Mouse (Mus musculus) liver, embryonic 11.5 days (tissue): Measurements from ENCODE around the gene Naa35. TPM values are rescaled to one million over a fixed set of nuclear protein-coding genes. Genes with fewer than 3 reads are reported as not detected.
A peak's percentile ranks its signal among the peaks of the same experiment; 100 is the strongest.

Experiments used
- ATAC-seq: fragments of 200-750 bp; cut with Nextera tagmentation; replicated peaks from 2 replicates; pipeline ENCODE4 v1.8.0; 2017; ENCODE audit warnings: moderate number of reproducible peaks, mild to moderate bottlenecking, moderate TSS enrichment, moderate library complexity; ENCODE audit not compliant: low FRiP score
- DNase-seq: peaks from one replicate; pipeline ENCODE4 v3.0.0-alpha.2; 2017; ENCODE audit warnings: low spot score
- H3K27ac ChIP-seq: fragments of 300-500 bp; sonication (generic); 2 replicates; pipeline ENCODE4 v1.5.1; 2014; ENCODE audit warnings: mild to moderate bottlenecking, low read depth, low read length, control low read depth
- H3K27me3 ChIP-seq: fragments of 300-500 bp; sonication (generic); replicated peaks from 2 replicates; pipeline ENCODE4 v1.6.1; 2014; ENCODE audit warnings: low read length, mixed read lengths; ENCODE audit not compliant: control insufficient read depth, insufficient read depth
- H3K36me3 ChIP-seq: fragments of 300-500 bp; sonication (generic); 2 replicates; pipeline ENCODE4 v1.6.1; 2014; ENCODE audit warnings: mild to moderate bottlenecking, low read length, moderate library complexity, mixed read lengths; ENCODE audit not compliant: control insufficient read depth, insufficient read depth
- H3K4me1 ChIP-seq: fragments of 300-500 bp; sonication (generic); replicated peaks from 2 replicates; pipeline ENCODE4 v1.6.1; 2014; ENCODE audit warnings: low read length, mixed read lengths; ENCODE audit not compliant: control insufficient read depth, insufficient read depth
- H3K4me2 ChIP-seq: fragments of 300-500 bp; sonication (generic); 2 replicates; pipeline ENCODE4 v1.6.1; 2014; ENCODE audit warnings: mild to moderate bottlenecking, control low read depth, moderate library complexity
- H3K4me3 ChIP-seq: fragments of 300-500 bp; sonication (generic); 2 replicates; pipeline ENCODE4 v1.5.1; 2014; ENCODE audit warnings: low read depth, low read length, control low read depth
- H3K9ac ChIP-seq: fragments of 300-500 bp; sonication (generic); 2 replicates; pipeline ENCODE4 v1.6.1; 2014; ENCODE audit warnings: low read depth, low read length, control low read depth
- H3K9me3 ChIP-seq: fragments of 300-500 bp; sonication (generic); 2 replicates; pipeline ENCODE4 v1.6.1; 2016; ENCODE audit warnings: low read length, inconsistent platforms, mixed read lengths; ENCODE audit not compliant: control insufficient read depth
- WGBS: fragments of 180-500 bp; shearing (Covaris S2); extraction: QIAGEN DNeasy Blood & Tissue Kit; methylation state at CpG from one replicate; pipeline ENCODE4 v1.1.7; 2014; 5-methylcytosine and 5-hydroxymethylcytosine counted together
- polyA plus RNA-seq: library from polyadenylated mRNA; unstranded; fragments of >200 nt; fragmentation: Nextera tagmentation; extraction: Ambion mirVana; gene quantifications from 2 replicates; pipeline ENCODE4 v1.2.1, GENCODE M21; 2014

The Naa35 gene
- polyA plus RNA-seq, 1 experiment from 2014 or later: 53.6 TPM

- no peaks in the 10 kb centered on the region for H3K27me3 ChIP-seq
- H3K4me1 ChIP-seq: peaks cover 27% of the 10 kb centered on the region
- 91% methylated on average over 7 of the region's 7 CpGs for WGBS
- H3K9ac ChIP-seq: no peak overlapping the region
- DNase-seq: no peak
- no peak overlapping the region for H3K4me2 ChIP-seq
- H3K27ac ChIP-seq: no peak overlapping the region
- H3K4me3 ChIP-seq: no peak overlapping the region
- no peak for ATAC-seq
- no peaks in the 10 kb centered on the region for H3K9me3 ChIP-seq
- peaks cover 49% of the 10 kb centered on the region for H3K36me3 ChIP-seq
Observed at GRCm38 (mm10) chr13:59637800-59638199, 52.7 kb downstream of the Naa35 start.

- DNase-seq: no peak
- H3K27ac ChIP-seq: peak overlapping the region; percentile 47
Observed at GRCm38 (mm10) chr13:59639368-59640177, 54.5 kb downstream of the Naa35 start.

DNA sequence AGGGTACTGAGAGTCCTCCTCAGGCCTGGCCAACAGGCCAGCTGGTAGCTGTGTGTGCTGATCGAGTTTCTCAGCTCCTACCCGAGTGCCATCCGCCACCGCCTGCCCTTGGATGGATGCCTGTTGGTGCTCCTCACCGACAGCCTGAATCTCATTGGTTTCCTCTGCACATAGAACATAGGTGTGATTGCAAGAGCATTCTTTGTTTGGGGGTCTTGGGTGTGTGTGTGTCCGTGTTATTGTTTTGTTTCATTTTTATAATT lies 55.0 kb downstream of the Naa35 start:
- peaks cover 31% of the 10 kb centered on the region for H3K4me1 ChIP-seq
- peak overlapping the region; percentile 47 for H3K27ac ChIP-seq
- peaks cover 42% of the 10 kb centered on the region for H3K36me3 ChIP-seq
- no peaks in the 10 kb centered on the region for H3K27me3 ChIP-seq
- no peak overlapping the region for H3K9ac ChIP-seq
- no peak for ATAC-seq
- no peak for DNase-seq
- H3K9me3 ChIP-seq: no peaks in the 10 kb centered on the region
- H3K4me3 ChIP-seq: no peak overlapping the region
- 88% methylated on average over 6 of the region's 6 CpGs for WGBS
- H3K4me2 ChIP-seq: no peak overlapping the region

More at GRCm38 (mm10) chr13:59639368-59640177, 54.5 kb downstream of the Naa35 start:
- Histone ChIP-seq H3K9ac (no peak overlapping the region), H3K27me3 (no peaks in the 10 kb centered on the region), H3K36me3 (peaks cover 38% of the 10 kb centered on the region), H3K4me3 (no peak overlapping the region), H3K4me1 (peaks cover 30% of the 10 kb centered on the region), H3K4me2 (no peak overlapping the region), H3K9me3 (no peaks in the 10 kb centered on the region)
- 79% methylated on average over 16 of the region's 16 CpGs for WGBS
- peak; percentile 52 for ATAC-seq

GRCm38 (mm10) chr13:59642818-59643217 lies 57.8 kb downstream of the Naa35 start:
- H3K36me3 ChIP-seq: peaks cover 35% of the 10 kb centered on the region
- H3K4me1 ChIP-seq: peaks cover 40% of the 10 kb centered on the region
- H3K9ac ChIP-seq: no peak overlapping the region
- no peak for DNase-seq
- no peak overlapping the region for H3K4me3 ChIP-seq
- no peaks in the 10 kb centered on the region for H3K27me3 ChIP-seq
- WGBS: 29% methylated on average over 2 of the region's 2 CpGs
- H3K4me2 ChIP-seq: peak overlapping the region; percentile 44; the same call in 1 of the 2 replicates
- peak overlapping the region; percentile 90 for H3K27ac ChIP-seq
- no peaks in the 10 kb centered on the region for H3K9me3 ChIP-seq
- ATAC-seq: peak; percentile 96

DNA sequence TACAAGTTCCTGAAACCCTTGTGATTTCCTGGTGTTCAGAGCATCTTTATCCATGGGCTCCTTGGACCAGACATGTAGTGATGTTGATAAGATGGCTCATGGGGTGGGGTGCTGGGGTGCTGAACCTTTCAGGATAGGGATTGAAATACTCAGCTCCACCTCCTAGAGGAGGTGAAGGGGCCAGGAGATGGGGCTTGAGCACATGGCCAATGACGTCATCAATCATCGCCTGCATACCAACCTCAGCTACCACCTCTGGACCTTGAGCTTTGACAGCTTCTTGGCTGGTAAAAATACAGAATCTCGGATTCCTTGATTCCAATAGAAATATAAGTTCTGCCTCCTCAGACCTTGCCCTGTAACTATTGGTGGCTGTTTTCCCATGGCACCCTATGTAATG lies 60.4 kb downstream of the Naa35 start:
- ATAC-seq: no peak
- 83% methylated on average over 3 of the region's 3 CpGs for WGBS
- Histone ChIP-seq H3K27me3 (no peaks in the 10 kb centered on the region), H3K36me3 (peaks cover 40% of the 10 kb centered on the region), H3K4me3 (no peak overlapping the region), H3K9ac (no peak overlapping the region), H3K4me1 (peaks cover 30% of the 10 kb centered on the region), H3K27ac (no peak overlapping the region; the same call in 1 of the 2 replicates), H3K4me2 (no peak overlapping the region), H3K9me3 (no peaks in the 10 kb centered on the region)
- no peak for DNase-seq

DNA sequence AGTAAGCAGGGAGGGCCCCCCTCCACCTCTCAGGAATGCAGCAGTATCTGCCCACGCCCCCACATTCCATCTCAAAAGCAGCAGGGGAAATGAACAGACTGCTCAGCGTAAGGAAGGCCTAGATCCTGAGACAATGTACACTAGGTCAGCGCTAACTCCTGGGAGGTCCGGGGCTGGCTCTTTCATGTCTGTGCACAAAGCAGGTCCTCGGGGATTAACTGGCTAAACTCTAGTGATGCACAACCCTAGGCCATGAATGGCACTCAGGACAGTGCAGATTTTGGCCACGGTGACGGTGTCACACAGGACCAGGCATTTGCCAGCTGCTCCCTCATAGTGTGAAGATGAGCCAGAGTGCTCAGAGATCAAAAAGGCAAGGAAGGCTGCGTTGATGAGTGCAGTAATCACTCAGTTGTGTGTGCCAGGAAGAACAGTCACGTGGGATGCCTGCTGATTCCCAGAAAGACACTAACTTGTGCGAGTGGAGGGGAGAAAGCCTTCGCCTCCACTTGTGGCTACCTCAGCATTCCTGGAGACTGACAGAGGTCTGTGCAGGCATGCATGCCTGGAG lies 61.7 kb downstream of the Naa35 start:
- DNase-seq: no peak
- H3K4me2 ChIP-seq: no peak overlapping the region
- no peak overlapping the region for H3K4me3 ChIP-seq
- H3K9ac ChIP-seq: no peak overlapping the region
- H3K9me3 ChIP-seq: no peaks in the 10 kb centered on the region
- ATAC-seq: no peak
- peaks cover 20% of the 10 kb centered on the region for H3K4me1 ChIP-seq
- 72% methylated on average over 11 of the region's 11 CpGs for WGBS
- H3K36me3 ChIP-seq: peaks cover 37% of the 10 kb centered on the region
- no peak overlapping the region; the same call in 1 of the 2 replicates for H3K27ac ChIP-seq
- H3K27me3 ChIP-seq: no peaks in the 10 kb centered on the region

- Histone ChIP-seq H3K27me3 (no peaks in the 10 kb centered on the region), H3K9me3 (no peaks in the 10 kb centered on the region), H3K4me1 (peaks cover 15% of the 10 kb centered on the region), H3K9ac (no peak overlapping the region), H3K4me3 (no peak overlapping the region), H3K4me2 (no peak overlapping the region), H3K27ac (no peak overlapping the region), H3K36me3 (peaks cover 31% of the 10 kb centered on the region)
- DNase-seq: no peak
- WGBS: 78% methylated on average over 6 of the region's 6 CpGs
- no peak for ATAC-seq
Observed at GRCm38 (mm10) chr13:59647484-59647883, 62.4 kb downstream of the Naa35 start.

DNA sequence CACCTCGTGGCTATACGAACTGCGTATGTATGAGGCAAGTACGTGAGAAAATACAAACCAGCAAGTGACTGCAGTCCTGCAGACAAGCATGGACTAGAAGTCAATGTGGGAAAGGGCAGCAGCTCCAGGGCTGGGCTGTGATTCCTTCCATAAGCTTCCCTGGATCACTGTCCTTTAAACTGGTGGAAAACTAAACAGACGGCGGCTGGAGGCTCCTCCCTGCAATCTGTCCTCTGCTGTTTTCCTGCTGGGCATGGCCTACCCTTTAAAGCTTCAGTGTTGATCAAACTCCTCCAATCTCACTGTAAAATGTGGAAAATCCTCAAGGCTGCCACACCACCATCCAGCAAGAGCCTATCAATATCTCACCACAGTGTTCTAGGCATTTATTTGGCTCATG lies 63.5 kb downstream of the Naa35 start:
- H3K4me3 ChIP-seq: no peak overlapping the region
- 85% methylated on average over 6 of the region's 6 CpGs for WGBS
- H3K27ac ChIP-seq: no peak overlapping the region
- H3K9me3 ChIP-seq: no peaks in the 10 kb centered on the region
- peaks cover 14% of the 10 kb centered on the region; the same call in 1 of the 2 replicates for H3K4me1 ChIP-seq
- H3K36me3 ChIP-seq: peaks cover 31% of the 10 kb centered on the region
- H3K4me2 ChIP-seq: no peak overlapping the region
- ATAC-seq (no peak), DNase-seq (no peak)
- no peaks in the 10 kb centered on the region for H3K27me3 ChIP-seq
- no peak overlapping the region for H3K9ac ChIP-seq

DNA sequence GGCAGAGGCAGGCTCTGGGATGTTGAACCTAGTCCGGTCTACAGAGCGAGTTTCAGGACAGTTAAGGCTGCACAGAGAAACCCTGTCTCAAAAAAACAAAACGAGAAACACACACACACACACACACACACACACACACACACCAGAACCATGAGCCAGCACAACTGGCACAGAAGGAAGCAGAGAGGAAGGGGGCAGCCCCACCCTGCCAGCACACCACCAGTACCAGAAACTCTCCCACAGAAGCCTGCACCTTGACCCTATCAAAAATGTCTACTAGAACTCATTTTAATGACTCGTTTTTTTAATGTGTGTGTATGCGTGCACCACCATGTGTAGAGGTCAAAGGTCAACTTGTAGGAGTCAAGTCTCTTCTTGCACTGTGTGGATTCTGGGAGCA lies 64.7 kb downstream of the Naa35 start:
- 83% methylated on average over 5 of the region's 5 CpGs for WGBS
- Histone ChIP-seq H3K4me2 (no peak overlapping the region), H3K27me3 (no peaks in the 10 kb centered on the region), H3K36me3 (peaks cover 30% of the 10 kb centered on the region), H3K4me1 (peaks cover 11% of the 10 kb centered on the region; the same call in 1 of the 2 replicates), H3K27ac (no peak overlapping the region), H3K4me3 (no peak overlapping the region), H3K9me3 (no peaks in the 10 kb centered on the region), H3K9ac (no peak overlapping the region)
- DNase-seq: no peak
- no peak for ATAC-seq
